Mouse (Mus musculus) lung, postnatal 0 days (tissue): ENCODE data around the gene Osbp.

Experiments used
- CTCF ChIP-seq: IDR thresholded peaks from 2 replicates; pipeline ENCODE4 v1.5.1; 2016; ENCODE audit warnings: antibody characterized with exemption, mild to moderate bottlenecking
- EP300 ChIP-seq: IDR thresholded peaks from 2 replicates; pipeline ENCODE4 v1.6.1; 2016; ENCODE audit warnings: antibody characterized with exemption, mild to moderate bottlenecking, control low read depth

DNA sequence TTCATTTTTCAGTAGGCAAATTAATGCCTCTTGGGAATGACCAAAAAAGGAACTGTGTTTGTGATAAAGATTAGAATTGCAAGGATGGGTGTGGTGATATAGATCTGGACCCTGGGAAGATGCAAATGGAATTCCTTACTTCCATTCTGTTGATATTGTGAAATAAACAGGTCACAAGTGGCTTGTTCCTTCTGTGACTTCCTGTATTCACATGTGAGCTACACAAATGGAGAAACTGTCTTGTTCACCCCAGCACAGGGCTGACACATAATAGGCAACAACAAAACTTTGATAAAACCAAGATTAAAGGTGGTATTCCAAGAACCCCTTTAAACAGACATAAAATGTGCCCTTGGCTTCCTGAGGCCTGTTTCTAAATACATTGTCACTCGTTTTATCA lies 15.9 kb upstream of the Osbp start:
- TF ChIP-seq CTCF (no peak), EP300 (no peak)
